Mouse (Mus musculus) adrenal gland, adult (tissue): ENCODE data around the gene Swi5.

Experiments used
- DNase-seq, 2 experiments: peaks; one replicate each; pipeline ENCODE4 v3.0.0; 2022 to 2023; ENCODE audit warnings: low spot score in 1 of 2; ENCODE audit not compliant: inconsistent age in 2 of 2

The Swi5 gene

DNA sequence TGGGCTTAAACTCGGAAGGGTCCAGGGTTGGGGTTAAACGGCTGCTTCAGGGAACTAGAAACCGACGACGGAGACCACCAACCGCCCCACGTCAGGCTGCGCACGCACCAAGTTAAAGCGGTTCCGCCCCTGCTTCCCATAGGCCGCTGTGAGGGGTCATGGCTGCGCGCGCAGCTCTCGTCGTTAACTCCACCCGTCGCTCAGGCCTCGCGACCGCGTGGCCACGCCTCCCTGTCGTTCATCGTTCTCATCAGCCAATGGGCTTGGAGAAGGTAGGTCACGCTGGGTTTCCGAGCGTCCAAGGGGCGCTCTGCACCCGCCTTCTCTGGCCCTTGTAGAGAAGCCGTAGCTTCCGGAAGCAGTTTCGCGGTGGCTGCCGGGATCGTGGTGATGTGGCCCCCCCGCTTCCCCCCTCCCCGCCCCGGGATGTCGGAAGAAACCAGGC lies at the start of gene Swi5:
Gene Swi5 (minus strand): TSS at position 153 of the 445 bp plus-strand sequence.
- DNase-seq: peak; percentile 99

DNA sequence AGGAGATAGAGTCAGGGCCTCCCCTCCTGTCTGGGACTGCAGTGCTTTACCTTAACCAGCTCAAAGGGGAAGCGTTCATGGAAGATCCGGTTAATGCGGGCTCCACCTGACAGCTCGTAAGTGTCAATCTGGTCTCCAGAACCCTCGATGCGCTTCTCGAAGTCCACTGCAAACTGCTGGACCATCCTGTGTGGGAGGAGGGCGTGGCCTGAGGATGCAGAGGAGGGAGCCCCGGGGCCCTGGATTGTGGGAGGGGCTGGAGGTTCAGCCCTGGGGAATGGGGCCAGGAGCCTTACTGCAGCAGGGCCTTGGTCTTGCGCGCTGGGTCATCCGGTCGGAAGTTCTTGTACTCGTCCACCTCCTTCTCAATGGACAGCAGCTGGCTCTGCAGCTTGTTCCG lies 48.0 kb upstream of the Swi5 start:
- no peak for DNase-seq

DNA sequence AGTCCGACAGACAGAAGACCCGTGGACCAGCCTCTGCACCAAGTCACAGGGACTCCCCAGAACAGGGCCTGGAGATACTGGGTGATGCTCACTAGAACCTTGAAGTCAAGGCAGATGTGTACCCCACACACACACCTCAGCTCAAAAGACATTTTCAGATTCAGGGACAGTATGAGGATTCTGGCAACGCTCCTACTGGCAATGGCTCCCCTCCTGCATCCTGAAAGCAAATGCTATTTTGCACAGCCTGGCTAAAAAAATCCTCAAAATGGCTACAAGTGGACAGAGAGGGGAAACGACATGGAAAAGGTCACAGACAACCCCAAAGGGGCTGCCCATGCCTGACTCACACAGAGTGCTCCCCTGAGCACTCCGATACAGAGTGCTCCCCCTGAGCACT lies 44.3 kb upstream of the Swi5 start:
- DNase-seq: no peak

DNA sequence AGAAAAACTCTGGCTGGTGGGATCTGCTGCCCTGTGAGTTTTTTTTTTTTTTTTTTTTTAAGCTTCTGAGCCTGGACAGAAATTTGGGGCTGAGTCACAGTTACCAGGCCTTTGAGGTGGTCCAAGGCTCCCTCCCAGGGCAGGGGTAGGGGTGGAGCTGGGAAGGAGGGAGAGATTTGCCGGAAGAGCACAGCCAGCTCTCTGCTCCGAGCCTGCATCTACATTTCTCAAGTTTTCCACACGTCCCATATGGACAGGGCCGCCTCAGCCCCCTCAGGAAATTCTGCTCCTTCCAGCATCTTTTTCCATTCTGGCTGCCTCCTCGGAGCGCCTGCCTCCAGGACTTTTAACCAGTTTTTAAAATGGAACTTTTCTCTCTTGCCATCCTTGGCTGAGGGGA lies 41.7 kb upstream of the Swi5 start:
- DNase-seq: no peak

DNA sequence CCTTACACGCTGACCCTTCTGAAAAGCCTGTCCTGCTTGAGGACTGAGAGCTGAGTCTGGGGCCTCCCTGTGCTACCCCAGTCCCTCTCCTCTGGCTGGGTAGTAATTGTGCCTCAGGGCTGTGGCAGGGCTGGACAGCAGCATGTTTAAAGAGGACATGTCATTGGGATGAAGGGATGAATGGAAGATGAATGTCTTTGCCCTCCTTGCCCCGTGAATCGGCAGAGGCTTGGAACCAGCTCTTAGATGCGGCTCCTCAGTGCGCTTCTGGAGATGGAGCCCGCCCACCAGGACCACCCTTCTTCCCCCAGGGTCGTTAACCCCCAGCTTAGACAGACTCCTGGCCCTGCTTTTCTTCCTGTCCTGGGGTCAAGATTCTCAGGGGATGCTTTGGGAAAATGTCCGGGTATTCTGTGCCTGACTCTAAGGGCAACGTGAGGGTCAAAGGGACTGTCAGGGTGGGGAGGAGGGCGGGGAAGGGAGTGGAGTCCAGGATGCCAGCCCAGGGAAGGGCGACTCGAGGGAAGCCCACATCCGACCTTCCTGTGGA lies 41.1 kb upstream of the Swi5 start:
- peak in 1 of 2 experiments; percentile 30 for DNase-seq

DNA sequence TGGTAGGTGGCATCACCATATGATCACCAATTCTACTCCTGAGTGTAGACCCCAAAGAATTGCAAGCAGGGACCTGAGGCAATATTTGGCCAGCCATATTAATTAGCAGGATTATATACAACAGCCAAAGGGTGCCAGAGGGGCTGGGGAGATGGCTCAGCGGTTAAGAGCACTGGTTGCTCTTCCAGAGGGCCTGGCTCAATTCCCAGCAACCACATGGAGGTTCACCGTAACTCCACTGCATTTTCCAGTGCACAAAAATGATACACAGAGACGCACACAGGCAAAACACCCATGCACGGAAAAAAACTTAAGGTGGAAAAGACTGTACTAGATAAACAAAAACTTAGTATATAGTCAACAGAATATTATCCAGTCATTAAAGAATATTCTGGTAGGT lies 39.3 kb upstream of the Swi5 start:
- no peak for DNase-seq

DNA sequence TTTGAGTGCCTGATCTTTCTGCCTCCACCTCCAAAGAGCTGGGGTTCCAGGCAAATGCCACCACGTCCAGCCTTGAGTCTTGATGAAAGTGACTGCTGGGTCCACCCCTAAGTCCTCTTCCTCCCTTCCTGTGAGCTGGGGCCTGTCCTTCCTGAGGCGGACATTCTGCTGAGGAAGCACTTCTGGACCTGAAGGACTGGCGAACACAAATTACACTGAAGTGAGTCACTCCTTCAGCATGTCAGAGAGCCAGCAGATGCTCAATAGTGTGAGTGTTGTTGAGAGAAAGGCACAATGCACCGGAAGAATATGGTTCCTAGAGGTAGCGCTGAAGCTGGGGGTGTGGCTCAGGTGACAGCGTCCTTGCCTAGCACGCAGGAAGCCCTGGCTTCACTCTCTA lies 37.5 kb upstream of the Swi5 start:
- peak; percentile 41 to 68 for DNase-seq

DNA sequence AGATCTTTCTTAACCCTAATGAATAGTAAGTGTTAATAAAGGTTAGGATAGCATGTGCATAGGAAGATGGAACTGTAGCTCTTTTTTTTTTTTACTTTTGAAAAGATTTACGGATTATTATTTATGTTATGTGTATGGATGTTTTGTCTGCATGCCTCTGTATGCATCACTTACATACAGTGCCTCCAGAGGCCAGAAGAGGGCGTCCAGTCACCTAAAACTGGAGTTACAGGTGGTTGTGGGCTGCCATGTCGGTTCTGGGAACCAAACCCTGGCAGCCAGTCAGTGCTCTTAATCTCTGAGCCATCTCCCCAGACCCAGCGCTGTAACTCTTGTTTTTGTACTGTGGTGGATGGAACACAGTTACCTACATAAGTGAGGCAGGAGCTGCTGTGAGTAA lies 36.4 kb upstream of the Swi5 start:
- no peak for DNase-seq

DNA sequence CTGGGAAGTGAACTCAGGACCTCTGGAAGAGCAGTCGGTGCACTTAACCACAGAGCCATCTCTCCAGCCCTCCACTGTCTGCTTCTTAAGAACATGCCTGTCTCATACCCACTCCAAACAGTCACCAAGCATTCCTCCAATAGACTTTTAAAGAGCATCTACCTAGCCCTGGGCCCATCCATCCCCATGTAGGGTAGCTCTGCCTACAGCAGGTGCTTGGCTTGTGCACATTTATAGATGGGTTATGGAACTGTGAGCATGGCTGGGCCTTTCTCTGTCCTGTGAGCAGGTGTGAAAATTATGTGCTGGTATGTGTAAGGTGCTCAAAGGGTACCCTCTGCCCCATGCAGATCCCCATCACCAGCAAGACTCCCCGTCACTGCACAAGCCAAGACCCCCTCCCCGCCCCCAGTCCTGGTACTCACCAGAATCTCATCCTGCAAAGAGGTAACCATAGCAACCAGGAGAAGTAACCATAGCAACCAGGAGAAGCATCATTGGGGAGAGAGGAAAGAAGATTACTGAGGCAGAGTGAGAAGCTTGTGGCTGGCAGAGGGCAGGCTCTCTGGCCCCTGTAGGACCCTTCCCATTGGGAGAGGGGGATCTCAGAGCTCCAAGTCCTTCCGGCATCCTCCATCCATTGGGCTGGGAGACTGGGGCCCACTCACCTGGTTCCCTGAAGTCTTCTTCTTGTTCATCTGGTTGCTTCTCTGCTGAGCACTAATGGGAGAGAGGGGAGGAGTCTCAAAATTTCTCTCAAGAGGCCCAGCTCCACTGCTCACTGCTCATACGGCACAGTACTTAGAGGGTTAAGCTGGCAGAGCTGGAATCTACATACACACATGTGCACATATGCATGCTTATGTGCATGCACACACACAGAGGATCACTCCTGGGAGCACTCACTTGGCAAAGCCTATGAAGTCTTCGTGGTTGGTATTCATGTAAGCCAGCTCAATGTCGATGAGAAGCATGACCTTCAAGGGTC lies 35.2 kb upstream of the Swi5 start:
- DNase-seq: no peak

DNA sequence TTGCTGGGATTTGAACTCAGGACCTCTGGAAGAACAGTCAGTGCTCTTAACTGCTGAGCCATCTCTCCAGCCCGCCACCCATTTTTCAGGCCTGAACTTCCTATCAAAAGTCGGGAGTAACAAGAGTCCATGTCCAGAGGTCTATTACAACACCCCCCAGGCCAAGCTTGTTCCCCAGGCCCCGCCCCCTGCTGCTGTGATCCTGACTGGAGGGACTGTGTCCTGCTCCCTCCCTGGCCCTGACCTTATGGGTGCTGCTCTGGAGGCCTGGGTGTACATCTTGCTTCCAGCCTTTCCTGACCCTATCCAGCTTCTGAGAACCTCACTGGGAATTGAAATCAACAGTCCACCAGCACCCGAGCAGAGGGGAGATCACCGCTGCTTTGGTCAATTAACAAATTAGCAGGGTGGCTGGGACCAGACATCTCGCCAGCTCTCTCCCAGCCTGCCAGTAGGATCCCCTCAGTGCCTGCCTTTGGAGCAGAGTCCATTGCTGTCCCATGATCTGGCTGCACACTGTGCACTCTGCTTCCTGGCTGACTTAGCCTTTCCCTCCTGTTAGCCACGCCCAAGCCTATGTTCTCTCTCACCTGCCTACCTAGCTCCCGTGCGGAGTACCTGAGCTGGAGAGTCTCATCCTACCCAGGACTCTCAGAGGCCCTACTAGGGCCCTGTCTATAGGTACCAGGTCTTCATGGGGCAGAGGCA lies 33.9 kb upstream of the Swi5 start:
- DNase-seq: no peak

DNA sequence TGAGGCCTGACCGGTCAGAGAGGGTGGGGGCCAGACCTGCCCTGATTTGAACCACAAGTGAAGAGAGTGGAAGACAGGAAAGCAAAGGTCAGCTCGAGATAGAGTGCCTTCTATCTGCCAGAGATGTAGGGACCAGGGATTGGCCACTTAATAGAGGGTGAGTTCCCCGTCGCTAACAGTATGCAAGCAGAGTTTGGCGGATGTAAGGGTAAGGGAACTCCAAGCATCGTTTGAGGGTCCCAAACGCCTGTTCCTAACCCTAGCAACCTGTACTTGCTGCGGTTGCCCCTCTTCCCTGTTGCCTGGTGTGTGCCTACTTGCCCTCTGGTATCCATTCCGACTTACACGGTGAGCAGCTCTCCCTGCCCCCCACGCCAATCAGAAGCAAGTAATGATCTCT lies 32.8 kb upstream of the Swi5 start:
- DNase-seq: no peak

DNA sequence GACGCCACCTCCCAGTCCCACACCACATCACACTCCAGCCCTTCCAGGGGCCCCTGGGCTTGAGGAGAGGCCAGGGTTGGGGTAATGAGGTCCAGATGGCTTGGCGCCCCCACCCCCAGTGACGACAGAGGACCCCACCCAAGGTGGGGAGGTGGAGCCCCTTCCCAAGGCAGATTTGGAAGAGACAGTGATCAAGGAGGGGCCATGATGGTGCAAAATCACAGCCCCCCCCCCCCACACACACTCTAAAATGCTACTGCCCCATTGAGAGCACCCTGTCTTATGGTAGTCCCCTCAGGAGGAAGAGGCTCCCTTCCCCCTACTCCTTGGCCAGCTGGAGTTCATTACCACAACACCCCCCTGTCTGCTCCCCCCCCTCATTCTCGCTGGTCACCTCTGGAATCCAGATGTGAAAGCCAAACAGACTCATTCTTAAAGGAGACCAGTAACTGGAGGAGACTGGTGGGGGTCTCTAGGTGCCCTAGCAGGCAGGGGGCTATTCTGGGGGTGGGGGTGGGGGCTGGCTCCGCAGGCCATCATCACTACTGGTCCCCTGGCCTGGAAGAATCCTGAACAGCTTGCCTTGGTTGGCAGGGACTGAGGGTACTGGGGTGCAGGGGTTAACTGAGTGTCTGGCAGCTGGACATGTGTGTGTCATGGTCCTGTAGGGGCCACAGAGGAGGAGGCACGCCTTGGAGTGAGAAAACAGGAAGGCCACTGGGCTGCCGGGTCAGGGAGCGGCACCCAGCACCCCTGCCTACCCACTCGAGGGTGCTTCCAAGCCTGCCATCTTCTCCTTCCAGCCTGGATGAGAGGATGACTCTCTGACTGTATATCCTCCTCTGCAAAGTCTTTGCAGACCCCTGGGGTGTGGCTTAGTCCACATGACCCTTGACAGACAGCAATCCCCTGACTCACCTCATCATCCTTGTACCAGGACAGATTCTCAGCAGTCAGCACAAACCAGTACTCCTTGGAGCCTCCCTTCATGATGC lies 32.0 kb upstream of the Swi5 start:
- DNase-seq: no peak

DNA sequence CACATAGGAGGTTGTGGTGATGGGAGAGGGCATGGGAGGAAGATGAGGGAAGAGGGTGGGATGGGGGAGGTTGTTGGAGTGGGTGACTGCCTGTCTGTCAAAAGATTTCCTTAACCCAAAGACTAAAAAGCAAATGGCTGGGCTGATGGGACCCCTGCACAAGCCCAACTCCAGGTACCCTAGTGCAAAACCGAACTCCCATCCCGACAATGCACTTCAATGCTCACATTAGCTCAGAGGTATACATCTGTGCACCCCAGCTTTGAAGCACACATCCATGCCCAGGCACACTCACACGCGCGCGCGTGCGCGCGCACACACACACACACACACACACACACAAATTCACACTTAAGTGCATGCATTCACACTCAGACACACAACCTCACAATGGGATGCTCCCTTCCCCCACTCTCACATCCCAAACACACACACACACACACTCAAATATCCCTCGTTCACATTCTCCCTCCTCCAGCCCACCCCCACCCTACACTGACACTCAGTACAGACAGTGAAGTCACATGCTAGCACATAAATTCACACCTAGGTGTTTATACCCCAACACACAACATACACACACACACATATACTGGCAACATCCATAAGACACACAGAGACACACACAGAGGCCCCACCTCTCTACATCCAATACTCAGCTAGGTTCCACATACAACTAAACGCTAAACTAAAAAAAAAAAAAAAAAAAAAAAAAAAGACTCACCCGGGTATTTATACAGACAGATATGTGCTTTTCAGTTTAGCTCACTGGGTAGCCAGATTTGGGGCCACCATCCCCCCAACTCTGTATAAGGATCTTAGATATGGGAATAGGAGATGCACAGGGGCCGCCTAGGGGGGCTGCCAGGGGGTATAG lies 31.1 kb upstream of the Swi5 start:
- no peak for DNase-seq

DNA sequence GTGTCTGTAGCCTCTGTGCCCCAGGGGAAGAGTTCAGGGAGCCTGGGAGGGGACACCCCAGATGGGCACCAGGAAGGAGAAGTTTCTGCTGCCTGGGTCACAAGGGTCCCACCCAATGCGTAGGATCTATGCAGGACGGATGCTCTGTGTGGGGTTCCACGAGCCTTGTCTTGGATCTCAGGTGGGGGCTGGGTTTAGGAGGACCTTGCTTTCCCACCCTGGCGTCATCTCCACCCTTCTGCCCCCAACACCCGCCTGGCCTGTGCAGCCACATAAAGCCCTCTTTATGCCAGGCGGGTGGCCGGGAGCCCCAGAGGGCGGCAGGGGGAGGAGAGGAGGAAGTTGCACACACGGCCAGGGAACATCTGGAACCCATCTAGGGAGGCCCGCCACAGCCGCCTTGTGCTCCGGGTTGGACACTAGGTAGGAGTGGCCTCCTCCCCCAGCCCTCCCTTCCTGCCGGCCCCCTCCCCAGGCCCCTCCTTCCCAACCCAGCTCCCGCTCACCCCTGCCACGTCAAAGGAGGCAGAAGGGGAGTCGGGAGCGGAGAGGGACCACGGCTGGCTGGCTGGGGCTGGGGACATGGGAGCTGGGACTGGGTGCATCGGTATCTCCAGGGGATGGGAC lies 30.0 kb upstream of the Swi5 start:
- peak in 1 of 2 experiments; percentile 39 for DNase-seq

DNA sequence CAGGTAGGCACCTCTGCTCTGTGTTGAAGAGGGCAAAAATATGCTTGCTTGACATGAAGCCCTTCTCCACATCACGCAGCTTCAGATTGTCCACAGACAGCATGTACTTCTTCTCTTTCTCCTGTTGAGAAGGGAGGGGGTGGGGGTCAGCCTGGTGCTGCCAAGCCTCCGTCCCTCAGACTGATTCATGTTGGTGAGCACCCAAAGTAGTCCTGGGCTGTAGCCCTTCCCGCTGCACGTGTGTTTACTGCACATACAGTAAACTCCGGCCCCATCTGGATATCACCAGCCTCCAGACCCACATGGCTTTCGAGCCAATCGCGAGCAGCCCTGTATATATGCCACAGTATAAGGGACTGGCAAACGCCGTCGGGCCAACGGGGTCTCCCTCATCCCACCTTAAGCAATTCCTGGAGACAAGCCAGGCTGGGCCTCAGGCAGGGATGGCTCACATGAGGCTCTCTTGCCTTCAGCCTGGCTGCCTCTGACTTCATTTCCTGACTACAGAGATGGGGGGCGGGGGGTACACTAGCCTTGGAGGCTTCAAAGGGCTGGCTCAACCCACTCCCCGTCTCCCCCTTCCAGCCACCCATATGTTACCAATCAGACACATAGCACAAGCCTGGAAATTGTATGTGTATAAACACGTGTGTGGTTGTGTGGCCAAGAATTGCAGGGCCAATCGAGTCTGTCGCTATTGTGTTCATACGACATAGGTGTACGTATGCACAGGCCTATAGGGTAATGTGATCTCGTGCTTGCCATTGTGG lies 29.2 kb upstream of the Swi5 start:
- no peak for DNase-seq

DNA sequence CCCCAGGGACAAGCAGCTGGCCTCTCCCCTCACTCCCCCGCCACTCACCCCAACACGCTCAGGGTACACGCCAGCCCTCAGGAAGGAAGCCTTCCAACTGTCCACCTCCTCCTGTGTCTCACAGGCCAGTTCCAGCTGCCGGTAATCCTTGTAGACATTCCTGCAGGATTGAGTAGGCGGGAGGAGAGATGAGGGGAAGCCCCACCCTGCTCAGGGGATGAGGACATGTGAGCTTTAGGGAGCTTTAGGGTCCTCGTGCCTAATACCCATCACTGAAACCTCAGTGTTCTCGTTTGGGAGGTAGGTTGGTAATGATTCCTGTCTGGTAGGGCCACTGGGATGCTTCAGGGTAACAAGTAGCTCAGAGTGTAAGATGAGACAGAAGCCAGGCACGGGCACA lies 27.9 kb upstream of the Swi5 start:
- DNase-seq: no peak

DNA sequence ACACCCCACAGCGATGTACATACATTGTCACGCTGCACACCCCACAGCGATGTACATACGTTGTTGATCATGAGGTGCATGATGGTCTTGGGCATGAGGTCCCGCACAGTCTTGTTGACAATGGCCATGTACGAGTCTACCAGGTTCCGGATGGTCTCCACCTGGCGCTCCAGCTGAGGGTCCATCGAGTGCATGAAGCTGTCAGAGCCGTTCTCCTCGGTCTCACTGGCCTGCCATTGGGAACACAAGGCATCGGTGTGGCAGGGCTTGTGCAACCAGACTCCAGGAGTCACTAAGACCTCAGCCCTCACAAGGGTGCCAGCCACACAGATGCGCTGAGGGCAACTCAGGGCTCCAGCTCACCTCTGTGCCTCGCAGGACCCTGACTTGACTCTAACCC lies 27.0 kb upstream of the Swi5 start:
- DNase-seq: no peak

DNA sequence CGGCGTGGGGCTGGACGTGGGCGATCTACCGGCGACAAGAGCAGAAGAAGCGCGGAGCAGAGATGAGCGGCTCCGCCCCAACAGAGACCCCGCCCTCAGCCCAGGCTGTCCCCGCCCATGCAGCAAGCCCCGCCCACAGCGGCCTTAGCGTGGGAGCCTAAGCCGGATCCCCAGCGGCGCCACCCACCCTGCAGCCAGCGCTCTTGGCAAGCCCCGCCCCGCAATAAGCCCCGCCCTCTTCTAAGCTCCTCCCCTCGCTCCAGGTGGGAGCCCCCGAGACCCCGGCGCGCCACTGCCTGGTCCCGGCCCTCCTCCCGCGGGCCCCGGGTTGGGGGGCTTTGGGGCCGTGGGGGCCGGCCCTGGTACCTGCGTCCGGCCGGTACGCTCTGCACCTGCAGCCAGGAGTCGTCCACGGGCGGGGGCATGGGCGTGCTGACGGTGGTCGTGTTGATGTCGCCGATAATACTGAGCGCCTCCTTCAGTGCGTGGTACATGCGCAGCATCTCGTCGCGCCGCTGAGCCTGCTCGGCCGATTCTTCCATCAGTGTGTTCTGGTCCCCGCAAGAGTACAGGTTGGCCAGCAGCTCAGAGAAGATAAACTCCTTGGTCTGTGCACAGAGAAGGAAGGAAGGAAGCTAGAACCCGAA lies 24.6 kb upstream of the Swi5 start:
- peak; percentile 83 to 95 for DNase-seq
